Mouse (Mus musculus): ENCODE results near the gene Pkig.

Pkig gene

GRCm38 (mm10) chr2:163712473-163712872 lies 54.3 kb downstream of the Pkig start:
- CTCF ChIA-PET: interaction anchor here in 1 of 4 experiments (0.7 kb wide), 1 partner anchor 176 kb away, joined by 6 read pairs; no protein-coding TSS in a partner anchor
- POLR2A ChIA-PET: interaction anchor here in 2 of 4 experiments (0.7 to 1.2 kb wide), 2 partner anchors 9 to 746 kb away, joined by 3 read pairs; no protein-coding TSS in a partner anchor

- ChIA-PET CTCF (interaction anchor here in 1 of 4 experiments (0.7 kb wide), 1 partner anchor 176 kb away, joined by 6 read pairs; no protein-coding TSS in a partner anchor), POLR2A (interaction anchor here in 3 of 4 experiments (0.7 to 1.2 kb wide), 3 partner anchors 9 to 746 kb away, joined by 3 to 4 read pairs (median 3); no protein-coding TSS in a partner anchor)
These were observed 54.7 kb downstream of the Pkig start for GRCm38 (mm10) chr2:163712874-163713273.

GRCm38 (mm10) chr2:163713340-163713739 lies 55.2 kb downstream of the Pkig start:
- ChIA-PET POLR2A (interaction anchor here (0.6 to 1.2 kb wide), 4 partner anchors 10 to 745 kb away, joined by 3 to 4 read pairs (median 3); no protein-coding TSS in a partner anchor), CTCF (interaction anchor here in 3 of 4 experiments (0.6 to 0.7 kb wide), 3 partner anchors 59 to 177 kb away, joined by 3 to 6 read pairs (median 3); no protein-coding TSS in a partner anchor)

- POLR2A ChIA-PET: interaction anchor here in 1 of 4 experiments (1.0 kb wide), 1 partner anchor 94 kb away, joined by 3 read pairs; no protein-coding TSS in a partner anchor
- CTCF ChIA-PET: interaction anchor here in 2 of 4 experiments (1.0 to 1.7 kb wide), 3 partner anchors 25 to 182 kb away, joined by 3 read pairs; no protein-coding TSS in a partner anchor
These were observed 58.3 kb downstream of the Pkig start for GRCm38 (mm10) chr2:163716448-163716847.

GRCm38 (mm10) chr2:163716853-163717252 lies 58.7 kb downstream of the Pkig start:
- POLR2A ChIA-PET: interaction anchor here in 1 of 4 experiments (1.0 kb wide), 1 partner anchor 94 kb away, joined by 3 read pairs; no protein-coding TSS in a partner anchor
- CTCF ChIA-PET: interaction anchor here in 2 of 4 experiments (0.6 to 1.7 kb wide), 4 partner anchors 25 to 182 kb away, joined by 3 read pairs; no protein-coding TSS in a partner anchor

GRCm38 (mm10) chr2:163718526-163718925 lies 60.3 kb downstream of the Pkig start:
- ChIA-PET POLR2A (interaction anchor here in 2 of 4 experiments (0.7 to 1.6 kb wide), 3 partner anchors 33 to 78 kb away, joined by 3 to 7 read pairs (median 4); partner anchors contain the start of gene Serinc3 (in 1 of the 2)), CTCF (interaction anchor here (0.5 to 4.1 kb wide), 16 partner anchors 10 to 238 kb away, joined by 3 to 39 read pairs (median 4); no protein-coding TSS in a partner anchor)

GRCm38 (mm10) chr2:163718951-163719603 lies 60.9 kb downstream of the Pkig start:
- ChIA-PET CTCF (interaction anchor here (0.5 to 4.1 kb wide), 20 partner anchors 11 to 238 kb away, joined by 3 to 39 read pairs (median 4); no protein-coding TSS in a partner anchor), POLR2A (interaction anchor here in 2 of 4 experiments (0.7 to 1.6 kb wide), 6 partner anchors 9 to 300 kb away, joined by 3 to 7 read pairs (median 4); partner anchors contain the start of gene Serinc3 (in 1 of the 2))

GRCm38 (mm10) chr2:163719616-163720015 lies 61.4 kb downstream of the Pkig start:
- POLR2A ChIA-PET: interaction anchor here in 2 of 4 experiments (0.8 to 1.8 kb wide), 8 partner anchors 9 to 300 kb away, joined by 3 to 7 read pairs (median 4); partner anchors contain the start of gene Serinc3 (in 1 of the 2)
- CTCF ChIA-PET: interaction anchor here (0.6 to 4.1 kb wide), 15 partner anchors 11 to 267 kb away, joined by 3 to 39 read pairs (median 4); no protein-coding TSS in a partner anchor

GRCm38 (mm10) chr2:163722550-163722949 lies 64.4 kb downstream of the Pkig start:
- CTCF ChIA-PET: interaction anchor here in 2 of 4 experiments (0.6 to 0.8 kb wide), 2 partner anchors 429 to 1768 kb away, joined by 3 to 5 read pairs; no protein-coding TSS in a partner anchor
- POLR2A ChIA-PET: no interaction called here

GRCm38 (mm10) chr2:163726766-163727393 lies 68.7 kb downstream of the Pkig start:
- ChIA-PET POLR2A (interaction anchor here in 1 of 4 experiments (0.6 kb wide), 1 partner anchor 9 kb away, joined by 4 read pairs; no protein-coding TSS in a partner anchor), CTCF (no interaction called here)

- ChIA-PET CTCF (interaction anchor here in 3 of 4 experiments (0.6 to 1.5 kb wide), 3 partner anchors 110 to 193 kb away, joined by 3 to 5 read pairs (median 3); no protein-coding TSS in a partner anchor), POLR2A (interaction anchor here in 1 of 4 experiments (1.1 kb wide), 1 partner anchor 25 kb away, joined by 3 read pairs; no protein-coding TSS in a partner anchor)
These were observed 70.1 kb downstream of the Pkig start for GRCm38 (mm10) chr2:163728300-163728699.

GRCm38 (mm10) chr2:163732021-163732420 lies 73.8 kb downstream of the Pkig start:
- CTCF ChIA-PET: interaction anchor here in 1 of 4 experiments (1.1 kb wide), 1 partner anchor 197 kb away, joined by 3 read pairs; no protein-coding TSS in a partner anchor
- POLR2A ChIA-PET: no interaction called here

GRCm38 (mm10) chr2:163735163-163735562 lies 77.0 kb downstream of the Pkig start:
- ChIA-PET CTCF (interaction anchor here in 2 of 4 experiments (0.6 to 0.7 kb wide), 5 partner anchors 10 to 682 kb away, joined by 3 to 8 read pairs (median 3); no protein-coding TSS in a partner anchor), POLR2A (interaction anchor here in 2 of 4 experiments (0.7 to 1.0 kb wide), 2 partner anchors 8 to 142 kb away, joined by 3 to 4 read pairs; no protein-coding TSS in a partner anchor)

- ChIA-PET POLR2A (interaction anchor here in 3 of 4 experiments (0.6 to 1.0 kb wide), 5 partner anchors 9 to 664 kb away, joined by 3 to 4 read pairs (median 3); no protein-coding TSS in a partner anchor), CTCF (interaction anchor here in 3 of 4 experiments (0.6 to 1.0 kb wide), 7 partner anchors 15 to 681 kb away, joined by 3 to 8 read pairs (median 3); no protein-coding TSS in a partner anchor)
These were observed 77.8 kb downstream of the Pkig start for GRCm38 (mm10) chr2:163735980-163736379.

GRCm38 (mm10) chr2:163742656-163743055 lies 84.5 kb downstream of the Pkig start:
- POLR2A ChIA-PET: interaction anchor here (0.7 to 1.3 kb wide), 6 partner anchors 10 to 323 kb away, joined by 3 read pairs; no protein-coding TSS in a partner anchor

GRCm38 (mm10) chr2:163743357-163743756 lies 85.2 kb downstream of the Pkig start:
- POLR2A ChIA-PET: interaction anchor here in 1 of 4 experiments (1.2 kb wide), 1 partner anchor 324 kb away, joined by 3 read pairs; no protein-coding TSS in a partner anchor

More at GRCm38 (mm10) chr2:163742656-163743055, 84.5 kb downstream of the Pkig start:
- CTCF ChIA-PET: interaction anchor here in 3 of 4 experiments (0.7 to 1.7 kb wide), 8 partner anchors 45 to 937 kb away, joined by 3 to 4 read pairs (median 3); no protein-coding TSS in a partner anchor

GRCm38 (mm10) chr2:163744801-163745570 lies 86.8 kb downstream of the Pkig start:
- ChIA-PET POLR2A (interaction anchor here in 1 of 4 experiments (0.8 kb wide), 1 partner anchor 138 kb away, joined by 3 read pairs; no protein-coding TSS in a partner anchor), CTCF (interaction anchor here in 1 of 4 experiments (0.5 kb wide), 1 partner anchor 10 kb away, joined by 3 read pairs; no protein-coding TSS in a partner anchor)

More at GRCm38 (mm10) chr2:163743357-163743756, 85.2 kb downstream of the Pkig start:
- CTCF ChIA-PET: interaction anchor here in 2 of 4 experiments (0.7 to 0.8 kb wide), 2 partner anchors 44 to 115 kb away, joined by 3 read pairs; no protein-coding TSS in a partner anchor
